In the genomic region with DNA sequence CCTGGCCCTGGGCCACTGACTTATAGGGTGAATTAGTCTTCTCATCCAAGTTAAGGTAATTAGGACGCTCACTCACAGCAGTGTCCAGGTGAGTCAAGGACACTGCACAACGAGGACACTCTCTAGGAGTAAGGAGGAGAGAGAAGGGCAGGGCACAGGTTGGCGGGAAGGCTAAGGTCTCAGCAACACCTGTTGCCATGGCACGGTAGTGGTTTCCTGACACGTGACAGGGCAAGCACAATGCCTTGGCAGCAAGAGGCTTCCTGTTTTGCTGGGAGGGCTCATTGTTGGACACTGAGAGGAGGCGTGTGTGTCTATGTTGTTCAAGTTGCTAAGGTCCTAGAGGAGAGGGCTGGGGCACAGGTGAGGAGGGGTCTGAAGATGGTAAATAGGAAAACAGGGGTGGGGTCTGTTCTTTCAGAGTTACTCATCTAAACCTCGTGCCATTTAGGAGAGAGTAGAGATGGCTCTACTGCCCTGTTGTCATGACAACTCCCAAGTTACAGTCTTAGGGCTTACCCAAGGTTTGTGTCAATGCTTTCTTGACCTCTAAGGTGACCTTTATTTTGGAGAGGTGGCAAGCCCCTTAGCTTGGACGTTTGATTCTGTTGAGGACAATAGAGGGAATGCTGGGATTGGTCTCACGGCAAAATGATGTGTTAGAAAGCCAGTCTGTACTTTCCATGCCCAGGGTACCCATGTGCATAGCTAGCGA, we compare ENCODE assay signal across 13 mouse cellular contexts. TPM values are rescaled to one million over a fixed set of nuclear protein-coding genes. Genes with fewer than 3 reads are reported as not detected.
A peak's percentile ranks its signal among the peaks of the same experiment; 100 is the strongest.
DNase-seq lines count a peak whose midpoint lies in the region; ATAC-seq and TF ChIP-seq lines count a peak whose summit lies in the region.
"Had no signal": no experiment of that assay in that cellular context is flagged by ENCODE, and none has a peak within 500 bp of the region (broad histone marks: within the 10 kb centered on the region; RNA-seq: fewer than 3 reads in every experiment).

No protein-coding gene starts in this region.

- no peak for TF ChIP-seq EP300 in stomach, postnatal 0 days (optimal IDR thresholded peaks at IDR 0.05)

- no peak for TF ChIP-seq CTCF in stomach, postnatal 0 days (IDR thresholded peaks at IDR 0.05; ENCODE audit: low read depth)
- no peak for TF ChIP-seq CTCF in cerebellum, adult 2 months (IDR thresholded peaks at IDR 0.05; ENCODE audit: borderline replicate concordance, insufficient read depth, low read depth, low read length)

- 0 out of 2 replicates have a peak, but pooled peaks have one; percentile 2 for ATAC-seq in stomach, embryonic 15.5 days (ENCODE audit: insufficient read depth, low FRiP score, low read depth)
- no peak for ATAC-seq in stomach, postnatal 0 days (ENCODE audit: low FRiP score, low TSS enrichment)
- ATAC-seq in hematopoietic stem cell, adult 5-6 weeks (replicated peaks in 1 of 2; ENCODE audit: insufficient read depth in 1 of 2, low FRiP score in 2 of 2, low TSS enrichment in 1 of 2, low read depth in 1 of 2, poor library complexity in 2 of 2, severe bottlenecking in 2 of 2), result peak; percentile 81 to 84
- ATAC-seq: forebrain, postnatal 0 days had no signal

- no peak for DNase-seq in stomach, postnatal 0 days (ENCODE audit: low spot score)
- DNase-seq in spleen, adult 12 weeks (ENCODE audit: low spot score), result peak; percentile 60
- no peak for DNase-seq in cerebellum, adult 9-11 months
- no peak for DNase-seq in embryo, embryonic 9.5 days (ENCODE audit: extremely low spot score)
- DNase-seq in cerebellum, adult 2 months, result no peak
- DNase-seq: forebrain, postnatal 0 days; midbrain, embryonic 14.5 days had no signal

- no peak for TF ChIP-seq POLR2A in cerebellum, adult 2 months (IDR thresholded peaks at IDR 0.05; ENCODE audit: borderline replicate concordance, insufficient read depth, low read length)

- WGBS in stomach, embryonic 15.5 days, result 73% methylated on average over 10 of the region's 10 CpGs
- 70% methylated on average over 10 of the region's 10 CpGs for WGBS in stomach, postnatal 0 days
- WGBS in cerebellum, adult 2 months, result 62% methylated on average over 10 of the region's 10 CpGs

- no peak overlapping the region for H3K27ac ChIP-seq in stomach, embryonic 15.5 days
- no peak overlapping the region for H3K27ac ChIP-seq in stomach, postnatal 0 days (replicated peaks)
- H3K27ac ChIP-seq in cerebellum, adult 2 months (ENCODE audit: insufficient read depth, low read length), result no peak overlapping the region
- H3K27ac ChIP-seq: heart, adult 2 months; hindbrain, embryonic 15.5 days; limb, embryonic 15.5 days had no signal

- no peaks in the 10 kb centered on the region for H3K9me3 ChIP-seq in stomach, embryonic 15.5 days
- no peaks in the 10 kb centered on the region for H3K9me3 ChIP-seq in stomach, postnatal 0 days (ENCODE audit: control insufficient read depth, low read length)
- H3K9me3 ChIP-seq: hindbrain, embryonic 15.5 days; limb, embryonic 15.5 days had no signal

- H3K4me3 ChIP-seq in stomach, embryonic 15.5 days (replicated peaks), result no peak overlapping the region
- no peak overlapping the region for H3K4me3 ChIP-seq in stomach, postnatal 0 days (ENCODE audit: low read depth, low read length)
- no peak overlapping the region for H3K4me3 ChIP-seq in cerebellum, adult 2 months (replicated peaks; ENCODE audit: insufficient read depth, low read depth, low read length)
- H3K4me3 ChIP-seq: heart, adult 2 months; hindbrain, embryonic 15.5 days; limb, embryonic 15.5 days had no signal

- H3K9ac ChIP-seq in stomach, embryonic 15.5 days, result no peak overlapping the region
- no peak overlapping the region for H3K9ac ChIP-seq in stomach, postnatal 0 days (ENCODE audit: low read length)
- H3K9ac ChIP-seq: forebrain, postnatal 0 days; hindbrain, embryonic 15.5 days; limb, embryonic 15.5 days had no signal

- no peaks in the 10 kb centered on the region for H3K27me3 ChIP-seq in stomach, embryonic 15.5 days (replicated peaks)
- H3K27me3 ChIP-seq in stomach, postnatal 0 days (ENCODE audit: control insufficient read depth, insufficient read depth, low read length), result no peaks in the 10 kb centered on the region
- no peaks in the 10 kb centered on the region for H3K27me3 ChIP-seq in cerebellum, adult 2 months (ENCODE audit: control insufficient read depth, insufficient read depth, low read length)
- H3K27me3 ChIP-seq: hindbrain, embryonic 15.5 days; limb, embryonic 15.5 days had no signal

- no peaks in the 10 kb centered on the region for H3K36me3 ChIP-seq in stomach, embryonic 15.5 days
- no peaks in the 10 kb centered on the region for H3K36me3 ChIP-seq in stomach, postnatal 0 days (ENCODE audit: control insufficient read depth, insufficient read depth, low read length)
- H3K36me3 ChIP-seq: hindbrain, embryonic 15.5 days; limb, embryonic 15.5 days had no signal

- H3K4me2 ChIP-seq in stomach, embryonic 15.5 days, result no peak overlapping the region
- H3K4me2 ChIP-seq in stomach, postnatal 0 days (replicated peaks; ENCODE audit: low read depth), result no peak overlapping the region
- H3K4me2 ChIP-seq: hindbrain, embryonic 15.5 days; limb, embryonic 15.5 days had no signal

- H3K4me1 ChIP-seq in stomach, embryonic 15.5 days, result no peaks in the 10 kb centered on the region
- no peaks in the 10 kb centered on the region for H3K4me1 ChIP-seq in stomach, postnatal 0 days (replicated peaks; ENCODE audit: control insufficient read depth, insufficient read depth)
- no peaks in the 10 kb centered on the region for H3K4me1 ChIP-seq in cerebellum, adult 2 months (ENCODE audit: control insufficient read depth, insufficient read depth, low read length)
- H3K4me1 ChIP-seq: hindbrain, embryonic 15.5 days; limb, embryonic 15.5 days had no signal

RNA-seq across cellular contexts. Expression of a gene that starts 8.3 kb away (rescaled TPM):
- 0.21 and 0.27 TPM in 2 replicates for polyA plus RNA-seq in stomach, embryonic 15.5 days (2015; fragmentation: Nextera tagmentation; extraction: Ambion mirVana)
- polyA plus RNA-seq in stomach, postnatal 0 days (2015; fragmentation: Nextera tagmentation; extraction: Ambion mirVana), result 0.05 and 0.07 TPM in 2 replicates
- 1.2 and 2.8 TPM in 2 replicates for total RNA-seq in hematopoietic stem cell, adult 5-6 weeks (2017)
- 0.11 and 0.30 TPM in 2 replicates for polyA plus RNA-seq in cerebellum, adult 2 months (2012; rRNA removed)
- total RNA-seq: layer of hippocampus, adult 8-10 months had no signal
